Mouse (Mus musculus) embryonic facial prominence, embryonic 10.5 days (tissue): Measurements from ENCODE around the gene Nectin2. TPM values are rescaled to one million over a fixed set of nuclear protein-coding genes. Genes with fewer than 3 reads are reported as not detected.

Experiments
- DNase-seq: peaks from one replicate; pipeline ENCODE4 v3.0.0-alpha.2; 2017; ENCODE audit warnings: low spot score
- H3K27ac ChIP-seq: fragments of 300-500 bp; sonication (generic); replicated peaks from 2 replicates; pipeline ENCODE4 v1.5.1; 2016; ENCODE audit warnings: mild to moderate bottlenecking
- H3K27me3 ChIP-seq: fragments of 300-500 bp; sonication (generic); replicated peaks from 2 replicates; pipeline ENCODE4 v1.6.1; 2016; ENCODE audit warnings: low read depth, mild to moderate bottlenecking; ENCODE audit not compliant: poor library complexity, severe bottlenecking
- H3K36me3 ChIP-seq: fragments of 300-500 bp; sonication (generic); replicated peaks from 2 replicates; pipeline ENCODE4 v1.6.1; 2016; ENCODE audit warnings: mild to moderate bottlenecking, moderate library complexity
- H3K4me1 ChIP-seq: fragments of 300-500 bp; sonication (generic); 2 replicates; pipeline ENCODE4 v1.6.1; 2016
- H3K4me3 ChIP-seq: fragments of 300-500 bp; sonication (generic); 2 replicates; pipeline ENCODE4 v1.5.1; 2016; ENCODE audit warnings: mild to moderate bottlenecking, moderate library complexity
- H3K9me3 ChIP-seq: fragments of 300-500 bp; sonication (generic); 2 replicates; pipeline ENCODE4 v1.6.1; 2016; ENCODE audit warnings: mild to moderate bottlenecking
- WGBS: fragments of 180-500 bp; shearing (Covaris S2); methylation state at CpG from one replicate; pipeline ENCODE4 v1.1.7; 2016; 5-methylcytosine and 5-hydroxymethylcytosine counted together
- polyA plus RNA-seq: library from polyadenylated mRNA; unstranded; fragments of >200 nt; fragmentation: Nextera tagmentation; extraction: Ambion mirVana; gene quantifications from 2 replicates; pipeline ENCODE4 v1.2.1, GENCODE M21; 2016

Gene Nectin2
- polyA plus RNA-seq, 1 experiment from 2014 or later, result 110 TPM

DNA sequence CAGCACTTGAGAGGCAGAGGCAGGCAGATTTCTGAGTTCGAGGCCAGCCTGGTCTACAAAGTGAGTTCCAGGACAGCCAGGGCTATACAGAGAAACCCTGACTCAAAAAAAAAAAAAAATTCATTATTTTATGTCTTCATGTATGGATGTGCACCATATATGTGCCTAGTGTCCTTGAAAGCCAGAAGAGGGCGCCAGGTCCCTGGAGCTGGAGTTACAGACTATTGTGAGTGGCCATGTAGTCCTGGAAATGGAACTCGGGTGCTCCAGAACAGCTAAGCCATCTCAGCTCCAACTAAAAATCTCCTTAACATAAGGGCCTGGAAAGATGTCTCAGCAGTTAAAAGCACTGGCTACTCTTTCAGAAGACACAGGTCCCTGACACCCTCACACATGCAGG is 83.5 kb downstream of the Nectin2 start:
- peaks cover 13% of the 10 kb centered on the region for H3K36me3 ChIP-seq
- H3K27ac ChIP-seq, result no peak overlapping the region
- H3K27me3 ChIP-seq, result no peaks in the 10 kb centered on the region
- H3K9me3 ChIP-seq, result no peaks in the 10 kb centered on the region
- no peak overlapping the region for H3K4me3 ChIP-seq
- peaks cover 27% of the 10 kb centered on the region for H3K4me1 ChIP-seq
- DNase-seq, result no peak
- 70% methylated on average over 3 of the region's 3 CpGs for WGBS

Other genes with a start within 250 kb of the Nectin2 start
- gene Bloc1s3, start 242.1 kb downstream of the Nectin2 start, polyA plus RNA-seq, result 1.9 TPM in 2 replicates
- 72.6 and 73.9 TPM in 2 replicates for gene Trappc6a, start 242.1 kb downstream of the Nectin2 start, polyA plus RNA-seq
- gene Nkpd1, start 232.6 kb downstream of the Nectin2 start, polyA plus RNA-seq, result 0.17 and 0.19 TPM in 2 replicates
- gene Ppp1r37, start 187.4 kb downstream of the Nectin2 start, polyA plus RNA-seq, result 20.7 and 22.9 TPM in 2 replicates
- gene Zfp296, start 173.2 kb downstream of the Nectin2 start, polyA plus RNA-seq, result 0.41 and 0.44 TPM in 2 replicates
- 187 and 191 TPM in 2 replicates for gene Gemin7, start 172.9 kb downstream of the Nectin2 start, polyA plus RNA-seq
- gene Clasrp, start 146.0 kb downstream of the Nectin2 start, polyA plus RNA-seq, result 58.0 and 58.9 TPM in 2 replicates
- 3.5 and 4.2 TPM in 2 replicates for gene Relb, start 121.0 kb downstream of the Nectin2 start, polyA plus RNA-seq
- gene Clptm1, start 85.5 kb downstream of the Nectin2 start, polyA plus RNA-seq, result 82.7 and 86.4 TPM in 2 replicates
- 0.29 and 0.47 TPM in 2 replicates for gene Apoc2, start 72.5 kb downstream of the Nectin2 start, polyA plus RNA-seq
- gene Gm44805, start 69.1 kb downstream of the Nectin2 start, polyA plus RNA-seq, result not detected in 2 replicates
- gene Apoc4, start 69.0 kb downstream of the Nectin2 start, polyA plus RNA-seq, result 0.09 TPM in 1 of 2 replicates, not detected in the other
- 3.6 and 4.7 TPM in 2 replicates for gene Apoc1, start 57.8 kb downstream of the Nectin2 start, polyA plus RNA-seq
- 135 and 168 TPM in 2 replicates for gene Apoe, start 51.3 kb downstream of the Nectin2 start, polyA plus RNA-seq
- gene Tomm40, start 35.0 kb downstream of the Nectin2 start, polyA plus RNA-seq, result 216 and 221 TPM in 2 replicates
- gene Bcam, start 20.5 kb upstream of the Nectin2 start, polyA plus RNA-seq, result 68.3 and 79.4 TPM in 2 replicates
- 1.9 and 2.9 TPM in 2 replicates for gene Cblc, start 46.3 kb upstream of the Nectin2 start, polyA plus RNA-seq
- gene Bcl3, start 72.3 kb upstream of the Nectin2 start, polyA plus RNA-seq, result 1.7 TPM in 2 replicates
- not detected in 2 replicates for gene Gm19345, start 101.5 kb upstream of the Nectin2 start, polyA plus RNA-seq
- not detected in 2 replicates for gene Ceacam16, start 110.8 kb upstream of the Nectin2 start, polyA plus RNA-seq
- not detected in 2 replicates for gene Ceacam19, start 137.5 kb upstream of the Nectin2 start, polyA plus RNA-seq
- gene Pvr, start 170.7 kb upstream of the Nectin2 start, polyA plus RNA-seq, result 8.2 and 8.8 TPM in 2 replicates
- 0.21 TPM in 1 of 2 replicates, not detected in the other for gene Igsf23, start 200.3 kb upstream of the Nectin2 start, polyA plus RNA-seq
- gene Ceacam20, start 214.9 kb upstream of the Nectin2 start, polyA plus RNA-seq, result not detected in 2 replicates
- gene Nlrp9b, start 241.0 kb upstream of the Nectin2 start, polyA plus RNA-seq, result not detected in 2 replicates